Mouse (Mus musculus): Measurements from ENCODE around the gene Nectin1. TPM values are rescaled to one million over a fixed set of nuclear protein-coding genes. Genes with fewer than 3 reads are reported as not detected.

Nectin1 gene
- polyA plus RNA-seq, 1 experiment from 2014 or later: 8.2 TPM

- ATAC-seq (no peak), DNase-seq (ENCODE audit: low spot score) (no peak)
- TF ChIP-seq CTCF (IDR thresholded peaks at IDR 0.05): no peak
- no peak for TF ChIP-seq EP300 (IDR thresholded peaks at IDR 0.05)
- Histone ChIP-seq H3K4me3 (ENCODE audit: low read depth, low read length) (no peak overlapping the region), H3K27ac (ENCODE audit: low read length) (no peak overlapping the region), H3K4me2 (replicated peaks; ENCODE audit: low read depth, low read length) (no peak overlapping the region), H3K27me3 (replicated peaks; ENCODE audit: insufficient read depth, low read length) (no peaks in the 10 kb centered on the region), H3K36me3 (ENCODE audit: insufficient read depth, low read length) (no peaks in the 10 kb centered on the region), H3K9me3 (ENCODE audit: low read length) (no peaks in the 10 kb centered on the region), H3K9ac (replicated peaks; ENCODE audit: low read depth) (no peak overlapping the region), H3K4me1 (ENCODE audit: insufficient read depth, low read depth, low read length) (peaks cover 4% of the 10 kb centered on the region; the same call in 1 of the 2 replicates)
- WGBS: 87% methylated on average over 2 of the region's 2 CpGs
Observed at GRCm38 (mm10) chr9:43755928-43756327, 12.1 kb downstream of the Nectin1 start.

- H3K9me3 ChIP-seq (ENCODE audit: low read length): no peaks in the 10 kb centered on the region
- ATAC-seq (no peak), DNase-seq (ENCODE audit: low spot score) (no peak)
- H3K4me1 ChIP-seq (ENCODE audit: insufficient read depth, low read depth, low read length): peaks cover 4% of the 10 kb centered on the region; the same call in 1 of the 2 replicates
- TF ChIP-seq EP300 (IDR thresholded peaks at IDR 0.05): no peak
- H3K27me3 ChIP-seq (replicated peaks; ENCODE audit: insufficient read depth, low read length): no peaks in the 10 kb centered on the region
- H3K4me2 ChIP-seq (replicated peaks; ENCODE audit: low read depth, low read length): no peak overlapping the region
- no peaks in the 10 kb centered on the region for H3K36me3 ChIP-seq (ENCODE audit: insufficient read depth, low read length)
- H3K4me3 ChIP-seq (ENCODE audit: low read depth, low read length): no peak overlapping the region
- H3K27ac ChIP-seq (ENCODE audit: low read length): no peak overlapping the region
- WGBS: 69% methylated on average over 9 of the region's 10 CpGs
- no peak overlapping the region for H3K9ac ChIP-seq (replicated peaks; ENCODE audit: low read depth)
Observed at GRCm38 (mm10) chr9:43757225-43757624, 13.4 kb downstream of the Nectin1 start.

DNA sequence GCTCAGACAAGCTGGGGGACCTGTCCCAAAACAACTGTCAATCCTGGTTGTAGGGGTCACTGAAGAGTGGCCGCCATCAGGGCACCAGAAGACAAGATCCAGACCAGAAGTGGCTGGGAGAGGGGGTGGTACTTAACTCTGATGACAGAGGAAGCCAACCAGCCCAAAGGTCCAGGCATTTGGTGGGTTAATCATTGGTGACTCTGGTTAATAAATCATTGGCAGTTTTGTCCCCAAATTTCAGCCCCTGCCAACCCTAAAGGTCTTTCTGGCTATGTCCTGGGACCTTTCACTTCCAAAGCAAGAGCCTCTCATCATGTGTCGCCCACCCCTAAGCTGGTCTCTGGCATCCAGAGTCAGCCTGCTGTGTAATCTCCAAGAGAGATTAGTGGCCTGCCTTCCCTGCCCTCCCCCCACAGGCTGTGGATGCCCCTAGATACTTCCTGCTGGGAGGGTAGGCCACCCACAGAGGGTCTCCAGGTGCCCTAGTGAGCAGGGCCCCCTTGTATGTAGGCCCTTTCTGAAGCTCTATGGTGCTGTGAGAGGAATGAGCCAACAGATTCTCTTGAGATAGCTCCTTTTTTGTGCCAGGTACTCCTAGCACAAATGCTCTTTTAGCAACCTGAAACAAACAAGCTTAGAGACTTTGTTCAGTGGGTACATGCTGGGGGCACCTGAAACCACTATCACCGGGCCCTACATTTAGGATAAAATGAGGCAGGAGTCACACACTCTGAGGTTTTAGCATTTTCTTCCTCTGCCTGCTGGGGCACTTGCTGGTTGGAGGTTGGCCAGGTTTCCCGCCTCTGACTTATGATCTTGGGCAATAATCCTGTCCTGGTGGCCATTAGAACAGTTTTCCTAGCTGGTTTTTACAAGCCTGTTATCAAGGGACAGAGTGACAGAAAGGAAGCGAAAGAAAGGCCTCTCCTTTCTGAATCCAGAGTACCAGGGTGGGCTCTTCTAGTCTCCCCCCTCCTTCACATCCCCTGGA, 14.5 kb downstream of the Nectin1 start:
- H3K9ac ChIP-seq (replicated peaks; ENCODE audit: low read depth): no peak overlapping the region
- peaks cover 4% of the 10 kb centered on the region; the same call in 1 of the 2 replicates for H3K4me1 ChIP-seq (ENCODE audit: insufficient read depth, low read depth, low read length)
- DNase-seq (ENCODE audit: low spot score) (peak; percentile 35), ATAC-seq (no peak)
- no peaks in the 10 kb centered on the region for H3K9me3 ChIP-seq (ENCODE audit: low read length)
- H3K4me2 ChIP-seq (replicated peaks; ENCODE audit: low read depth, low read length): no peak overlapping the region
- TF ChIP-seq EP300 (IDR thresholded peaks at IDR 0.05): no peak
- no peak for TF ChIP-seq CTCF (IDR thresholded peaks at IDR 0.05)
- no peak overlapping the region for H3K4me3 ChIP-seq (ENCODE audit: low read depth, low read length)
- no peaks in the 10 kb centered on the region for H3K36me3 ChIP-seq (ENCODE audit: insufficient read depth, low read length)
- H3K27me3 ChIP-seq (replicated peaks; ENCODE audit: insufficient read depth, low read length): no peaks in the 10 kb centered on the region
- H3K27ac ChIP-seq (ENCODE audit: low read length): no peak overlapping the region
- 46% methylated on average over 5 of the region's 5 CpGs for WGBS

GRCm38 (mm10) chr9:43760078-43760477, 16.3 kb downstream of the Nectin1 start:
- ATAC-seq (no peak), DNase-seq (ENCODE audit: low spot score) (no peak)
- no peak overlapping the region for H3K9ac ChIP-seq (replicated peaks; ENCODE audit: low read depth)
- H3K36me3 ChIP-seq (ENCODE audit: insufficient read depth, low read length): no peaks in the 10 kb centered on the region
- H3K9me3 ChIP-seq (ENCODE audit: low read length): no peaks in the 10 kb centered on the region
- WGBS: 80% methylated on average over 12 of the region's 12 CpGs
- H3K4me3 ChIP-seq (ENCODE audit: low read depth, low read length): no peak overlapping the region
- TF ChIP-seq CTCF (IDR thresholded peaks at IDR 0.05): no peak
- H3K4me1 ChIP-seq (ENCODE audit: insufficient read depth, low read depth, low read length): peaks cover 4% of the 10 kb centered on the region; the same call in 1 of the 2 replicates
- H3K4me2 ChIP-seq (replicated peaks; ENCODE audit: low read depth, low read length): no peak overlapping the region
- H3K27ac ChIP-seq (ENCODE audit: low read length): no peak overlapping the region
- no peaks in the 10 kb centered on the region for H3K27me3 ChIP-seq (replicated peaks; ENCODE audit: insufficient read depth, low read length)

DNA sequence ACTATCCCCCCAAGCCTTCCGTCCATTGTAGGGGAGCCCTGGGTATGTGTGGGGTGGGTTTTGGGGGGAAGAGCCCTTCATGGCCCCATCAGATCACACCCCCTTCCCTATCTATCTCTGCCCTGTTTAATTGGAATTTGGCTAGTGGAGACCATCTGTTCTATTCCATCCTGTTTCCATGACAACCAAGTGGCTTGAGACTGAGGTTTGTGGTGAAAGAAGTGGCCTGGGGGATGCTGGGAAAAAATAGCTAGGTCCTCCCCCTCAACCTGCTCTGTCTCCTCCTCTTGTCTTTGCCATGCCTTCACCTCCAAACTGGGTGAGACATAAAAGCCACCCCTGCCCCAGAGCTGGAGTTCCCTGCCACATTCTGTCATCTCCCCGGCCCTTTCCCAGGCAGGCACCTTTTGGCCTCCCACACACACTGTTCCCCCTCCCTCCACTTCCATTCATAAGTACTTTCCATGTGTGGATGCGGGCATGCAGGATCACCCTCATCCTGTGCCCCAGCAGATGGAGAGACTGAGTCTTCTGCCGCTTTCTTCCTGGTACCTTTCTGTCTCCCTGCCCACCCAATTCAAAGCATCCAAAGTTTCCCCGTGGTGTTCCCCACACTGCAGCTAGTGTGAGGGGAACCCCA, 17.5 kb downstream of the Nectin1 start:
- Histone ChIP-seq H3K4me2 (replicated peaks; ENCODE audit: low read depth, low read length) (no peak overlapping the region), H3K9me3 (ENCODE audit: low read length) (no peaks in the 10 kb centered on the region), H3K36me3 (ENCODE audit: insufficient read depth, low read length) (no peaks in the 10 kb centered on the region), H3K27ac (ENCODE audit: low read length) (no peak overlapping the region), H3K4me3 (ENCODE audit: low read depth, low read length) (no peak overlapping the region), H3K4me1 (ENCODE audit: insufficient read depth, low read depth, low read length) (peaks cover 4% of the 10 kb centered on the region; the same call in 1 of the 2 replicates), H3K27me3 (replicated peaks; ENCODE audit: insufficient read depth, low read length) (no peaks in the 10 kb centered on the region), H3K9ac (replicated peaks; ENCODE audit: low read depth) (no peak overlapping the region)
- no peak for TF ChIP-seq CTCF (IDR thresholded peaks at IDR 0.05)
- TF ChIP-seq EP300 (IDR thresholded peaks at IDR 0.05): no peak
- WGBS: 73% methylated on average over 5 of the region's 5 CpGs
- DNase-seq (ENCODE audit: low spot score): no peak
- no peak for ATAC-seq

- H3K4me1 ChIP-seq (ENCODE audit: insufficient read depth, low read depth, low read length): peaks cover 4% of the 10 kb centered on the region; the same call in 1 of the 2 replicates
- WGBS: 69% methylated on average over 3 of the region's 3 CpGs
- no peak overlapping the region for H3K27ac ChIP-seq (ENCODE audit: low read length)
- H3K9me3 ChIP-seq (ENCODE audit: low read length): no peaks in the 10 kb centered on the region
- H3K27me3 ChIP-seq (replicated peaks; ENCODE audit: insufficient read depth, low read length): no peaks in the 10 kb centered on the region
- DNase-seq (ENCODE audit: low spot score): no peak
- H3K36me3 ChIP-seq (ENCODE audit: insufficient read depth, low read length): no peaks in the 10 kb centered on the region
- no peak for TF ChIP-seq EP300 (IDR thresholded peaks at IDR 0.05)
- TF ChIP-seq CTCF (IDR thresholded peaks at IDR 0.05): no peak
- H3K4me2 ChIP-seq (replicated peaks; ENCODE audit: low read depth, low read length): no peak overlapping the region
- no peak for ATAC-seq
- H3K4me3 ChIP-seq (ENCODE audit: low read depth, low read length): no peak overlapping the region
- H3K9ac ChIP-seq (replicated peaks; ENCODE audit: low read depth): no peak overlapping the region
Observed at GRCm38 (mm10) chr9:43761941-43762340, 18.2 kb downstream of the Nectin1 start.
